Mouse (Mus musculus): ENCODE measurements around the gene N4bp2l2.
A peak's percentile ranks its signal among the peaks of the same experiment; 100 is the strongest.

Gene N4bp2l2

DNA sequence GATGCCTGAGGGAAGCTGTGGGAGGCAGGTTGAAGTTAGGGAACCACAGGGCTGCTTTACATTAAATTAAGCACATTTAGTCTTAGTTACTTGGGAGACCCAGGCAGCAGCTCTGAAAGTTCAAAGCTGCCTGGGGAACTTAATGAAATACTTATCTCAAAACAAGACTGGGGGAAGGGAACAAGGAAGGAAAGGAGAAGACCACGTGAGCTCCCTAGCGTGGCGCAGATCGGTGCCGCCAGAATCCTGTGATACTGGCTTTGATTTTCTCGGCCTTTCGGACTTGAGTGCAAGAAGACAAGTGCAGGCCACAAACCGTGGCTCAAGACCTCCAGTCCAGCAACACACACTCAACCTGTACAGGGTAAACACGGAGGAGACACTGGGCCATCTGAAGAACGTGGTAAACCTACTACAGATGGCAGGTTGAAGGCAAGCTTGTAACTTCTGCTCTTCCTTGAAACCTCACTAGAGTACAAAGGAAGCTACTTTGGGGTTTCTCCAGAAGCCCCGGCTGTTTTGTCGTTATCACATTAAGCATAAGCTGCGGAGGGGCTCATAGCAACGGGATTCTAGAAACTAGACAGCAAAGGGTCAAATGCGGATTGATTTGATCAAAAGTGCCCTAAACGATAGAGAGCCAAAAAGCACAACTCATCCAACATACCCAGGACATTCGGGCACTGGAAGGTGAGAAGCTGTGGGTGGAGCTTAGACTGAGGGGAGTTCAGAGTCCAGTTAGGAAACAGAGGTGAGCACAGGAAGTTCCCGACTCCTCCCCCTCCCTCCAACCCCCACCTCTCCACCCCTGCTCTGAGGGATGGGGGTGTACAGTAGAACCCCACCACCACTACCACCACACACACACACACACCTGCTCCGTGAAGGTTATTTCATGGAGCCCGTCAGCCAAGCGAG is 67.5 kb downstream of the N4bp2l2 start:
- DNase-seq (ENCODE audit: extremely low read depth, low read depth, low spot score), result no peak

GRCm38 (mm10) chr5:150597088-150597487 is 68.9 kb downstream of the N4bp2l2 start, which contains the start of gene N4bp2l1:
Gene N4bp2l1, minus strand, starts transcription at chr5:150597188.
- no peak for DNase-seq (ENCODE audit: extremely low read depth, low read depth, low spot score)

GRCm38 (mm10) chr5:150595366-150596016 is 70.5 kb downstream of the N4bp2l2 start:
- no peak for DNase-seq (ENCODE audit: extremely low read depth, low read depth, low spot score)

DNA sequence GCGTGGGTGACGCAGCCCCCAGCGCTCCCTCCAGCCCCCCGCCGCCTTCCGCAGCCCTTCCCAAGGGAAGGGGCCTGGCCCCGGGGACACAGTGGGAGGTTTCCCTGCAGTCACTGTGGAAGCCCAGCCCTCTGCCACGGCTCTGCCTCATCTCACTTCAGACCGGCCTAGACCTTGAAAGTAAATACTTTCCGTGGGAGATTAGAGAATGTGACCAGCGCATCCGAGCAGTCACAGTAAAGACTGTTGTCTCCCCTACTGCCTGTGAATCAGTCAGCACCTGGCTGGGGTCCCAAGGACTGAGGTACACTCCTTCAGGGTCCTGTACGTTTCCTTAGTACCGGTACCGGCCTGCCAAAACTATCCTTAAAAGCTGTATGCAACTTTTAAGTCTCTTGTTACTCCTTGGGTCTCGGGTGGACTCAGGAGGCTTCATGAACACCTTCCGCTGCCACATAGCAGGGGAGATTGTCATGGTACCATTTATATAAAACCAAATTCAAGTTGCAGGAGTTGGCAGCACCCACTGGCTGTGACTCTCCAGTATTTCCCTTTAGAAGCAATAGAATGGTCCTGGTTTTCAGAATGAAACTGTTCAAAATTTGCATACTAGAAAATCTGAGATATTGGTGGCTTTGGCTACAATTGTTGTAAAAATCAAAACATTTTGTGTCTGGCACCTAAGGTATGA is 71.2 kb downstream of the N4bp2l2 start:
- DNase-seq (ENCODE audit: extremely low read depth, low read depth, low spot score), result no peak

- no peak for DNase-seq (ENCODE audit: extremely low read depth, low read depth, low spot score)
These were observed 72.0 kb downstream of the N4bp2l2 start for GRCm38 (mm10) chr5:150593756-150594648.

- no peak for DNase-seq (ENCODE audit: extremely low read depth, low read depth, low spot score)
These were observed 72.9 kb downstream of the N4bp2l2 start for GRCm38 (mm10) chr5:150592904-150593755.

- no peak for DNase-seq (ENCODE audit: extremely low read depth, low read depth, low spot score)
These were observed 73.6 kb downstream of the N4bp2l2 start for GRCm38 (mm10) chr5:150592186-150592903.

- DNase-seq (ENCODE audit: extremely low read depth, low read depth, low spot score), result no peak
These were observed 76.0 kb downstream of the N4bp2l2 start for GRCm38 (mm10) chr5:150589945-150590344.

GRCm38 (mm10) chr5:150584337-150584729 is 81.7 kb downstream of the N4bp2l2 start:
- DNase-seq (ENCODE audit: extremely low read depth, low read depth, low spot score), result no peak

DNA sequence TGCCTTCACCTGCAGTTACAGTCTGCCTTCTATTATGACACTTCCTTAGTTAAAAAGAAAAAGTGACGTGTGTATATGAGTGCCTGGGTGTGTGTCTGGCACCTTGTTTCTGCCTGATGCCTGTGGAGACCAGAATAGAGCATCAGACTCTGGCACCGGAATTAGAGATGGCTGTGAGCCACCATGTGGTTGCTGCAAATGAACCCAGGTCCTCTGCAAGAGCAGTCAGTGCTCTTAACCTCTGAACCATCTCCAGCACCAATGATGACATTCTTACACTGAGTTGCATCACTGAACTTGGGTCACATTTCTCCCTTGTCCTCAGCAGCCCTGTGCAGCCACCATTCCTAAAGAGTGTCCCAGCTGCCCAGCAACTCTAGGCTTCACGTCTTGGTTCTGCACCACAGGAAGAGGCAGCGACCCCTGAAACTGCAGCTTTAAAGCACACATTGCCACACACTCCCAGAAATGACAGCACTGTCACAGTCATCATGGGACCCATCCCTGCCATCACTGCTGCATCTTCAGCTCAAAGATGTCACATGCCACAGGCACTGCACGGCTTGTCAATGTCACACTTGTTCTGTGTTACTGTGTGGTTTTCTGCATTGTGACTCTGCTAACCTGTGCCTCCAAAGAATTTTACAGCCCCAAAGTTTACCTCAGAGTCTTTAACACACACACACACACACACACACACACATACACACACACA is 82.2 kb downstream of the N4bp2l2 start:
- DNase-seq (ENCODE audit: extremely low read depth, low read depth, low spot score), result peak; percentile 37

GRCm38 (mm10) chr5:150583181-150583580 is 82.8 kb downstream of the N4bp2l2 start:
- DNase-seq (ENCODE audit: extremely low read depth, low read depth, low spot score), result no peak

- no peak for DNase-seq (ENCODE audit: extremely low read depth, low read depth, low spot score)
These were observed 84.8 kb downstream of the N4bp2l2 start for GRCm38 (mm10) chr5:150581180-150581579.

DNA sequence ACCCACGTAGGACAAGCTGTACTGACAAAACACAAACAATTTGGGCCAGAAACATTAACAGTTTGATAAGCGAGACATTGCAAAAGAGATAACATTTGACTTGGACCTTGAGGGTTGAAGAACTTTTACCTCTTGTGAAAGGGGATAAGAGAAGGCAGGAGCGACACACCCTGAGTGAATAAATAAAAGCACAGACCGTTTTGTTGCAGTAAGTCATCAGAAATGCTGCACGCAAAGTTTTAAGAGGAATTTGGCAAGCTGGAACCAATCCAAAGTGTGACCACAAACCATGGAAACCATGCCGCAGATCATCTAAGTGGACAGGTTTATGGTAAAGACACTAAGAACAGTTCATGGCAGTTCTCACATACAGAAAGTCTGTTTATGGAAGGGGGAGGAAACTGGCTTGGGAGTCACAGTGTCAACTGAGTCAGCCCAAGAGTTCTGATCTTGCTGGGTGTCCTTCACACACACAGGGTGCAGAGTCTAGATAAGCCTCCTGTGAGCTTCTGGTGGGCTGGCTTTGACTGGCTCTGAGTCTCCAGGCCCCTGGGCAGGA is 87.3 kb downstream of the N4bp2l2 start:
- no peak for DNase-seq (ENCODE audit: extremely low read depth, low read depth, low spot score)

DNA sequence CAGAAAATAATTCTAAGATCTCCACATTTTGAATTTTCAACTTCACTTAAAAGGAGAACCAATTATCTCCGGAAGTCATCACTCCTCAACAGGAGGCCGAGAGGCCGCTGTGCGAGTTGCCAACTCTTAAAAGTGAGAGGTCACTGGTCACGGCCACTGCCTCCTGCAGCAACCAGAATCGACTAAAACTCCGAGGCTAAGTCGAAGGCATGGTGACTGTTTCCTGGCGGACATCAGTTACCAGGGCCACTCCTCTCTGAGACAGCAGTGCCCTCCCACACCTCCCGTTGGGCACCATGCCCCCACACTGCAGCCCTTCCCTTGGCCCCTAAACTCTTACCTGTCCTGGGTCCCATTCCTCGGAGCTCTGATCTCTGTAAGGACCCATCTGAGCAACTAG is 89.2 kb downstream of the N4bp2l2 start:
- no peak for DNase-seq (ENCODE audit: extremely low read depth, low read depth, low spot score)

DNA sequence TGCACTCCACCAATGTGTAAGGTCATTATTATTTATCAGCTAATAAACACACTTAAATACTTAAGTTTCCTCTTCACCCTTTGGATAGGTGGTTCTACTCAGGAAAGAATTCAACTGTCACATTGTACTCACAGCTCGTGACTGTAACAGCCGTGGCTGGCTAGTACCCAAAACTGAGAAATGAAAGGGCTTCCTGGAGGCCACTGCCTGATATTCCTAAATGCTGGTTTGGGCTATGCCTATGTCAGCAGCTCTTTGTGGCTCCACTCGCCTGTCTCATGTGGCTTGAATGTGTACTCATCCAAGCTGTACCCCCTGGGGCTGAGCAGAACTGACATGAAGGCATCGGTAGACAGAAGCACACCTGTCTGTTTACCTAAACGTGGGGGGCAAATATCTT is 91.1 kb downstream of the N4bp2l2 start:
- no peak for DNase-seq (ENCODE audit: extremely low read depth, low read depth, low spot score)

GRCm38 (mm10) chr5:150574403-150574802 is 91.6 kb downstream of the N4bp2l2 start:
- no peak for DNase-seq (ENCODE audit: extremely low read depth, low read depth, low spot score)

DNA sequence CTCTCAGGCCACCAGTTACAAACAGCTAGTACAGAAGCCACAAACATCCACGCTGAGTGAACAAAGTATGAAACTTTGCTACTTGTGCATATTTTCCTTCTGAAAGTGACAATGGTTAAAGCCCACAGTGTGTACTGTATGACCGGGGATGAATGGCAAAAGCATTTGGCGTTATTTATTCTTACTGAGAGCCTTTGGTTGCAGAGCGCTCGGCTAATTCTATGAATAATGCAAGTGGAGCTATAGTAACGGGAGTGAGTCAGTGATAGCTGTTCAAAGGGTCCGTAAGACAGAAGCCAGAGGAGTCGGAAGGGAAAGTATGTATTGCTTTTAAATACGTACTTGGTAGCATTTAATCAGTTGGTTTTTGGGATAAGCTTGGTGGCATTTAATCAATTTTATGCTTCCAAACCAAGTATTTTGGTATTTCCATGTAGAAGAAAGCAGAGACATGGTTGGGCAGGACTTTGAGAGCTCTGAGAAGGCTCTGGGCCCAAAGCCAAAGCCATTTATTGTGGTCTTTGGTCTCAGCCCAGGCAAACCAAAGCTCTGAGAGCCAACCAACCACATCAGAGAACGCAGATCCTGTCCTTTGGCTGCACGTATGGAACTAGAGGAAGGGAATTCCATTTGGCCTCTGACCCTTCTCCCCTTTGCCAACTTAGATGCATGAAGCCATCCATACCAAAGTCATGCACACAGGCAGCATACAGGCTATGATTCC is 95.3 kb downstream of the N4bp2l2 start:
- no peak for DNase-seq (ENCODE audit: extremely low read depth, low read depth, low spot score)

All from fat pad, adult 2 months (tissue).